Mouse (Mus musculus) stomach, postnatal 0 days (tissue): ENCODE measurements around the gene Nr2e1.

Experiments
- CTCF ChIP-seq: IDR thresholded peaks from 2 replicates; pipeline ENCODE4 v1.5.1; 2016; ENCODE audit warnings: antibody characterized with exemption, low read depth, mild to moderate bottlenecking, moderate library complexity
- EP300 ChIP-seq: optimal IDR thresholded peaks from 2 replicates; pipeline ENCODE3; 2016; ENCODE audit warnings: antibody characterized with exemption

DNA sequence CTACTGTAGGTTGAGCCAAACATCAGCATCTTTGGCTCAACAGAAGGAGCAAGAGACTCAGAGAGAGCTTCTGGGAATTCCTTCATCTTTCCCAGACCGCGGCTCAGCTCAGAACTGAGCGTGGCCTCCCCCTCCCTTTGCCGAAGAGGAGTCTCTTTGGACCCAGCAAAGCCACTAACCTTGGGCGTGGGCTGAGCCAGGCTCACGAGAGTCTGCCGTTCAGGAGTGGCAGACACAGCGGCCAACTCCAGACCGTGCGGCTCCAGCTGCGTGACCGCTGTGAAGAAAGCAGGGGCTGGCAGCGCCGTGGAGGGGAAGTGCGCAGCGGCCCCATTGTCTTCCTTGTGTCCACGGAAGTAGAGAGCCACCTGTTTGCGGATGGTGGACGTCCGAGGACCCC is 10.9 kb downstream of the Nr2e1 start:
- TF ChIP-seq CTCF, result no peak
- TF ChIP-seq EP300, result no peak
